8 mouse cellular contexts compared by ENCODE assay signal in the genomic region with DNA sequence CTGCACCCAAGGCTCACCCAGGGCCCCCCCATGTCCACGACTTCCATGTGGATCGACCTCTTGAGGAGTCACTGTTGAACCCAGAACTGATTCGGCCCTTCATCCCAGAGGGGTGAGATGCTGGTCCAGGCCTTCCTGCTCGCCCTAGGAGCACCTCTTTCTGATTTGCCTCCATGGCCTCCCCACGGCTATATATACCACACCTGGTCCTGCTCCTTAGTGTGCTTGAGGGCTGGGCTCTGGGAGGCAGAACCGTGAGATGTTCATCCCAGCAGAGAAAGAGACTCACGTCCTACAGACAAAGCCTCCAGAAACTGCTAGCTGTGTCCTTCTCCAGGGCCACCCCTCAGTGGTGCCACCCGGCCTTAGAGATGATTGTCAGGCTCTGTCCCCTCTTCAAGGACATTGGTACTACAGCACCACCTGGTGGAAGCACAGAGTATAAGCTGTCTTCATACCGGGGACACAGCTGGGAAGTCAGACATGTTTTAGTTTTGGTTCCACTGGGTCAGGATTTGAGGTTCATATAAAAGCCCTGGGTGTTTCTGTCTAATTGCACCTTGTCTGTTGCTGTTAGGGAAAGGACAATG. TPM values are rescaled to one million over a fixed set of nuclear protein-coding genes. Genes with fewer than 3 reads are reported as not detected.
A peak's percentile ranks its signal among the peaks of the same experiment; 100 is the strongest.
DNase-seq lines count a peak whose midpoint lies in the region; ATAC-seq and TF ChIP-seq lines count a peak whose summit lies in the region.

No protein-coding gene starts in this region.

- no peak for TF ChIP-seq POLR2A in myocyte (IDR thresholded peaks at IDR 0.05; ENCODE audit: insufficient read length, low read depth)

- H3K79me3 ChIP-seq in C2C12 (ENCODE audit: low read depth) = no peaks in the 10 kb centered on the region

- peak; percentile 53; the same call in 1 of the 2 replicates for ATAC-seq in embryonic facial prominence, embryonic 11.5 days (replicated peaks; ENCODE audit: insufficient number of reproducible peaks, low FRiP score, low TSS enrichment, low read depth)
- ATAC-seq in kidney, embryonic 15.5 days (replicated peaks; ENCODE audit: low FRiP score) = peak; percentile 61
- peak; percentile 48; the same call in 1 of the 2 replicates for ATAC-seq in liver, embryonic 11.5 days (replicated peaks; ENCODE audit: low FRiP score)

- H3ac ChIP-seq in C2C12 (ENCODE audit: control insufficient read depth, insufficient read length, low read depth) (no peak overlapping the region), myocyte (ENCODE audit: control insufficient read depth, insufficient read length) (no peak overlapping the region)

- H3K9ac ChIP-seq in embryonic facial prominence, embryonic 11.5 days (replicated peaks; ENCODE audit: low read length) = no peak overlapping the region
- no peak overlapping the region for H3K9ac ChIP-seq in kidney, embryonic 15.5 days
- no peak overlapping the region for H3K9ac ChIP-seq in liver, embryonic 11.5 days (ENCODE audit: low read depth, low read length)

- WGBS in embryonic facial prominence, embryonic 11.5 days = 55% methylated on average over 9 of the region's 9 CpGs
- 54% methylated on average over 9 of the region's 9 CpGs for WGBS in heart, embryonic 10.5 days
- 52% methylated on average over 9 of the region's 9 CpGs for WGBS in kidney, embryonic 15.5 days
- 50% methylated on average over 9 of the region's 9 CpGs for WGBS in liver, embryonic 11.5 days

- H3K4me3 ChIP-seq in C2C12 (ENCODE audit: insufficient read depth, poor library complexity, severe bottlenecking) (no peak overlapping the region), myocyte (no peak overlapping the region)
- no peak overlapping the region for H3K4me3 ChIP-seq in embryonic facial prominence, embryonic 11.5 days (ENCODE audit: low read depth, low read length)
- no peak overlapping the region for H3K4me3 ChIP-seq in heart, embryonic 10.5 days
- no peak overlapping the region for H3K4me3 ChIP-seq in kidney, embryonic 15.5 days (replicated peaks)
- H3K4me3 ChIP-seq in liver, embryonic 11.5 days (ENCODE audit: low read depth, low read length) = no peak overlapping the region

- H3K79me2 ChIP-seq in C2C12 (ENCODE audit: control insufficient read depth, insufficient read depth) (no peaks in the 10 kb centered on the region), myocyte (ENCODE audit: control insufficient read depth, insufficient read depth) (no peaks in the 10 kb centered on the region)

- H3K9me3 ChIP-seq in embryonic facial prominence, embryonic 11.5 days (replicated peaks; ENCODE audit: control insufficient read depth, low read length) = no peaks in the 10 kb centered on the region
- H3K9me3 ChIP-seq in heart, embryonic 10.5 days = no peaks in the 10 kb centered on the region
- no peaks in the 10 kb centered on the region for H3K9me3 ChIP-seq in kidney, embryonic 15.5 days (replicated peaks)
- no peaks in the 10 kb centered on the region for H3K9me3 ChIP-seq in liver, embryonic 11.5 days (ENCODE audit: control insufficient read depth, low read length)

- H3K4me1 ChIP-seq in embryonic facial prominence, embryonic 11.5 days (ENCODE audit: control insufficient read depth, insufficient read depth, low read length) = no peaks in the 10 kb centered on the region
- H3K4me1 ChIP-seq in heart, embryonic 10.5 days = peaks cover 4% of the 10 kb centered on the region
- H3K4me1 ChIP-seq in kidney, embryonic 15.5 days = 0 out of 2 replicates have a peak, but pooled peaks cover 2% of the 10 kb centered on the region
- no peaks in the 10 kb centered on the region; the same call in 1 of the 2 replicates for H3K4me1 ChIP-seq in liver, embryonic 11.5 days (replicated peaks; ENCODE audit: control insufficient read depth, insufficient read depth, low read length)

- H3K27me3 ChIP-seq in C2C12 (ENCODE audit: control insufficient read depth, insufficient read depth, insufficient read length) = no peaks in the 10 kb centered on the region
- H3K27me3 ChIP-seq in embryonic facial prominence, embryonic 11.5 days (ENCODE audit: control insufficient read depth, insufficient read depth, low read length) = no peaks in the 10 kb centered on the region
- H3K27me3 ChIP-seq in heart, embryonic 10.5 days (ENCODE audit: insufficient read depth, poor library complexity, severe bottlenecking) = no peaks in the 10 kb centered on the region
- no peaks in the 10 kb centered on the region for H3K27me3 ChIP-seq in kidney, embryonic 15.5 days
- no peaks in the 10 kb centered on the region for H3K27me3 ChIP-seq in liver, embryonic 11.5 days (replicated peaks; ENCODE audit: control insufficient read depth, insufficient read depth, low read length)
- no peaks in the 10 kb centered on the region for H3K27me3 ChIP-seq in myocyte (ENCODE audit: control insufficient read depth, insufficient read depth, insufficient read length)

- H3K27ac ChIP-seq in embryonic facial prominence, embryonic 11.5 days (replicated peaks; ENCODE audit: low read depth, low read length) = no peak overlapping the region
- H3K27ac ChIP-seq in heart, embryonic 10.5 days = peak overlapping the region; percentile 16; the same call in 1 of the 2 replicates
- no peak overlapping the region for H3K27ac ChIP-seq in kidney, embryonic 15.5 days
- no peak overlapping the region for H3K27ac ChIP-seq in liver, embryonic 11.5 days (ENCODE audit: low read depth, low read length)

- no peak overlapping the region for H3K4me2 ChIP-seq in embryonic facial prominence, embryonic 11.5 days (ENCODE audit: low read depth, low read length)
- H3K4me2 ChIP-seq in kidney, embryonic 15.5 days = no peak overlapping the region
- no peak overlapping the region for H3K4me2 ChIP-seq in liver, embryonic 11.5 days
- H3K4me2 ChIP-seq in myocyte (ENCODE audit: low read depth) = peak overlapping the region; percentile 43

- DNase-seq in adrenal gland, postnatal 14 days = peak; percentile 88
- peak; percentile 77 for DNase-seq in embryonic facial prominence, embryonic 11.5 days (ENCODE audit: low spot score)
- peak; percentile 89 for DNase-seq in heart, embryonic 10.5 days (ENCODE audit: low spot score)
- DNase-seq in liver, embryonic 11.5 days (ENCODE audit: low spot score) = no peak
- DNase-seq in spleen, postnatal 4 days (ENCODE audit: low spot score in 2 of 2) = peak; percentile 64 to 87

- H3K36me3 ChIP-seq in C2C12 (ENCODE audit: control insufficient read depth, insufficient read depth) = no peaks in the 10 kb centered on the region
- H3K36me3 ChIP-seq in embryonic facial prominence, embryonic 11.5 days (replicated peaks; ENCODE audit: control insufficient read depth, insufficient read depth, low read depth, low read length) = no peaks in the 10 kb centered on the region
- H3K36me3 ChIP-seq in heart, embryonic 10.5 days = no peaks in the 10 kb centered on the region
- H3K36me3 ChIP-seq in kidney, embryonic 15.5 days = 0 out of 2 replicates have a peak, but pooled peaks cover 4% of the 10 kb centered on the region
- H3K36me3 ChIP-seq in liver, embryonic 11.5 days (ENCODE audit: control insufficient read depth, insufficient read depth, low read length) = no peaks in the 10 kb centered on the region
- H3K36me3 ChIP-seq in myocyte (ENCODE audit: control insufficient read depth, insufficient read depth) = no peaks in the 10 kb centered on the region

- TF ChIP-seq CTCF in C2C12 (IDR thresholded peaks at IDR 0.05; ENCODE audit: control insufficient read depth, insufficient read depth, insufficient read length) = peak; percentile 55

TF ChIP-seq in C2C12, 6 proteins besides CTCF, POLR2A, EP300 and RAD21:
- TF ChIP-seq MYOG (IDR thresholded peaks at IDR 0.05; ENCODE audit: control insufficient read depth, extremely low read depth, insufficient read length) (no peak), USF1 (IDR thresholded peaks at IDR 0.05; ENCODE audit: low read depth) (no peak), FOSL1 (IDR thresholded peaks at IDR 0.05; ENCODE audit: insufficient read depth, low read length, poor library complexity, severe bottlenecking) (no peak), MYOD1 (IDR thresholded peaks at IDR 0.05; ENCODE audit: control insufficient read depth, insufficient read length, low read depth) (no peak), MAX (IDR thresholded peaks at IDR 0.05) (no peak), CEBPB (IDR thresholded peaks at IDR 0.05; ENCODE audit: low read depth) (no peak)

TF ChIP-seq in myocyte, 11 proteins besides CTCF, POLR2A, EP300 and RAD21:
- TF ChIP-seq REST (IDR thresholded peaks at IDR 0.05; ENCODE audit: insufficient read depth, insufficient read length) = no peak

RNA-seq across cellular contexts. Expression of a gene that starts 6.8 kb away (rescaled TPM):
- polyA plus RNA-seq in C2C12 (2012; fragmentation: generic; extraction: Trizol) (6.7 TPM), myocyte (2012; fragmentation: generic; extraction: Trizol) (11.4 TPM)
- 4.3 and 5.1 TPM in 2 replicates for total RNA-seq in adrenal gland, postnatal 14 days (2021)
- polyA plus RNA-seq in embryonic facial prominence, embryonic 11.5 days (2014; fragmentation: Nextera tagmentation; extraction: Ambion mirVana) = 6.7 and 9.6 TPM in 2 replicates
- 4.1 and 6.2 TPM in 2 replicates for polyA plus RNA-seq in heart, embryonic 10.5 days (2016; fragmentation: Nextera tagmentation; extraction: Ambion mirVana)
- polyA plus RNA-seq in kidney, embryonic 15.5 days (2015; fragmentation: Nextera tagmentation; extraction: Ambion mirVana) = 10.4 and 12.8 TPM in 2 replicates
- 6.4 and 7.9 TPM in 2 replicates for polyA plus RNA-seq in liver, embryonic 11.5 days (2014; fragmentation: Nextera tagmentation; extraction: Ambion mirVana)

RNA-seq across cellular contexts. Expression of a gene that starts 58.6 kb away (rescaled TPM):
- polyA plus RNA-seq in C2C12 (2012; fragmentation: generic; extraction: Trizol) (not detected), myocyte (2012; fragmentation: generic; extraction: Trizol) (not detected)
- not detected in 2 replicates for total RNA-seq in adrenal gland, postnatal 14 days (2021)
- polyA plus RNA-seq in embryonic facial prominence, embryonic 11.5 days (2014; fragmentation: Nextera tagmentation; extraction: Ambion mirVana) = not detected in 2 replicates
- not detected in 2 replicates for polyA plus RNA-seq in heart, embryonic 10.5 days (2016; fragmentation: Nextera tagmentation; extraction: Ambion mirVana)
- polyA plus RNA-seq in kidney, embryonic 15.5 days (2015; fragmentation: Nextera tagmentation; extraction: Ambion mirVana) = not detected in 2 replicates
- polyA plus RNA-seq in liver, embryonic 11.5 days (2014; fragmentation: Nextera tagmentation; extraction: Ambion mirVana) = not detected in 2 replicates
